Mouse (Mus musculus): ENCODE results near the gene 1700056E22Rik.

The 1700056E22Rik gene

GRCm38 (mm10) chr1:184052331-184052730, 18.2 kb upstream of the 1700056E22Rik start:
- DNase-seq (ENCODE audit: extremely low read depth, insufficient read length, low spot score), result no peak

GRCm38 (mm10) chr1:184051824-184052223, 17.7 kb upstream of the 1700056E22Rik start:
- peak; percentile 70 for DNase-seq (ENCODE audit: extremely low read depth, insufficient read length, low spot score)

- no peak for DNase-seq (ENCODE audit: extremely low read depth, insufficient read length, low spot score)
These were observed 17.2 kb upstream of the 1700056E22Rik start for GRCm38 (mm10) chr1:184051286-184051685.

GRCm38 (mm10) chr1:184048675-184049418, 14.7 kb upstream of the 1700056E22Rik start:
- no peak for DNase-seq (ENCODE audit: extremely low read depth, insufficient read length, low spot score)

- no peak for DNase-seq (ENCODE audit: extremely low read depth, insufficient read length, low spot score)
These were observed 13.7 kb upstream of the 1700056E22Rik start for GRCm38 (mm10) chr1:184047818-184048217.

GRCm38 (mm10) chr1:184046070-184046677, 12.1 kb upstream of the 1700056E22Rik start:
- DNase-seq (ENCODE audit: extremely low read depth, insufficient read length, low spot score), result no peak

GRCm38 (mm10) chr1:184043391-184043790, 9.3 kb upstream of the 1700056E22Rik start:
- no peak for DNase-seq (ENCODE audit: extremely low read depth, insufficient read length, low spot score)

- DNase-seq (ENCODE audit: extremely low read depth, insufficient read length, low spot score), result no peak
These were observed 8.6 kb upstream of the 1700056E22Rik start for GRCm38 (mm10) chr1:184042745-184043144.

GRCm38 (mm10) chr1:184041778-184042573, 7.9 kb upstream of the 1700056E22Rik start:
- peak; percentile 51 for DNase-seq (ENCODE audit: extremely low read depth, insufficient read length, low spot score)

- DNase-seq (ENCODE audit: extremely low read depth, insufficient read length, low spot score), result no peak
These were observed 6.8 kb upstream of the 1700056E22Rik start for GRCm38 (mm10) chr1:184040906-184041305.

GRCm38 (mm10) chr1:184040181-184040580, 6.1 kb upstream of the 1700056E22Rik start:
- DNase-seq (ENCODE audit: extremely low read depth, insufficient read length, low spot score), result no peak

GRCm38 (mm10) chr1:184039301-184039700, 5.2 kb upstream of the 1700056E22Rik start:
- DNase-seq (ENCODE audit: extremely low read depth, insufficient read length, low spot score), result no peak

GRCm38 (mm10) chr1:184037802-184038201, 3.7 kb upstream of the 1700056E22Rik start:
- DNase-seq (ENCODE audit: extremely low read depth, insufficient read length, low spot score), result no peak

- DNase-seq (ENCODE audit: extremely low read depth, insufficient read length, low spot score), result no peak
These were observed 1.3 kb upstream of the 1700056E22Rik start for GRCm38 (mm10) chr1:184035346-184035903.

GRCm38 (mm10) chr1:184034741-184035181, 660 bp upstream of the 1700056E22Rik start:
- DNase-seq (ENCODE audit: extremely low read depth, insufficient read length, low spot score), result peak; percentile 50

GRCm38 (mm10) chr1:184033390-184034010, 601 bp downstream of the 1700056E22Rik start:
- peak; percentile 92 for DNase-seq (ENCODE audit: extremely low read depth, insufficient read length, low spot score)

GRCm38 (mm10) chr1:184032682-184033389, 1.3 kb downstream of the 1700056E22Rik start:
- no peak for DNase-seq (ENCODE audit: extremely low read depth, insufficient read length, low spot score)

- DNase-seq (ENCODE audit: extremely low read depth, insufficient read length, low spot score), result no peak
These were observed 3.9 kb downstream of the 1700056E22Rik start for GRCm38 (mm10) chr1:184030070-184030802.

GRCm38 (mm10) chr1:184027039-184027438, 7.1 kb downstream of the 1700056E22Rik start:
- DNase-seq (ENCODE audit: extremely low read depth, insufficient read length, low spot score), result no peak
